Mouse (Mus musculus) thymus, postnatal 36 days (tissue): ENCODE data around the gene Glod5.

Experiments used
- DNase-seq, 2 experiments: peaks; one replicate each; pipeline ENCODE4 v3.0.0; 2022; ENCODE audit warnings: mixed read lengths in 2 of 2

Gene Glod5

GRCm38 (mm10) chrX:7967596-7968201 is 50.6 kb downstream of the Glod5 start:
- no peak for DNase-seq

- DNase-seq: no peak
Measured at GRCm38 (mm10) chrX:7966161-7966560, 52.1 kb downstream of the Glod5 start.

- peak; percentile 19 to 42 for DNase-seq
Measured at GRCm38 (mm10) chrX:7963829-7964626, 54.3 kb downstream of the Glod5 start.

GRCm38 (mm10) chrX:7958868-7959267 is 59.4 kb downstream of the Glod5 start:
- DNase-seq: no peak
